Mouse (Mus musculus): Measurements from ENCODE around the gene Rgs3. TPM values are rescaled to one million over a fixed set of nuclear protein-coding genes. Genes with fewer than 3 reads are reported as not detected.
A peak's percentile ranks its signal among the peaks of the same experiment; 100 is the strongest.

Gene Rgs3
- polyA plus RNA-seq, 1 experiment, result 6.4 TPM

- no peak for TF ChIP-seq GATA1 (IDR thresholded peaks at IDR 0.05; ENCODE audit: borderline replicate concordance, low read length)
- no peak for TF ChIP-seq FLI1 (IDR thresholded peaks at IDR 0.05; ENCODE audit: low read length)
- peak overlapping the region; percentile 85 for H3K4me3 ChIP-seq (replicated peaks)
Measured at GRCm38 (mm10) chr4:62674031-62674995, 114.7 kb downstream of the Rgs3 start.

GRCm38 (mm10) chr4:62675394-62675793, 115.7 kb downstream of the Rgs3 start:
- Histone ChIP-seq H3K36me3 (replicated peaks; ENCODE audit: low read length) (no peaks in the 10 kb centered on the region), H3K9me3 (no peaks in the 10 kb centered on the region), H3K4me3 (replicated peaks) (no peak overlapping the region), H3K27me3 (replicated peaks) (peaks cover 84% of the 10 kb centered on the region), H3K4me1 (peaks cover 11% of the 10 kb centered on the region; the same call in 1 of the 2 replicates)
- TF ChIP-seq GATA1 (IDR thresholded peaks at IDR 0.05; ENCODE audit: borderline replicate concordance, low read length) (no peak), FLI1 (IDR thresholded peaks at IDR 0.05; ENCODE audit: low read length) (no peak)

More at GRCm38 (mm10) chr4:62674031-62674995, 114.7 kb downstream of the Rgs3 start:
- H3K4me1 ChIP-seq, result peaks cover 11% of the 10 kb centered on the region; the same call in 1 of the 2 replicates
- no peaks in the 10 kb centered on the region for H3K36me3 ChIP-seq (replicated peaks; ENCODE audit: low read length)
- H3K9me3 ChIP-seq, result no peaks in the 10 kb centered on the region
- peaks cover 89% of the 10 kb centered on the region for H3K27me3 ChIP-seq (replicated peaks)

GRCm38 (mm10) chr4:62677047-62677737, 117.5 kb downstream of the Rgs3 start:
- H3K4me1 ChIP-seq, result peaks cover 22% of the 10 kb centered on the region
- H3K9me3 ChIP-seq, result no peaks in the 10 kb centered on the region
- no peak for TF ChIP-seq FLI1 (IDR thresholded peaks at IDR 0.05; ENCODE audit: low read length)
- TF ChIP-seq GATA1 (IDR thresholded peaks at IDR 0.05; ENCODE audit: borderline replicate concordance, low read length), result no peak
- H3K36me3 ChIP-seq (replicated peaks; ENCODE audit: low read length), result no peaks in the 10 kb centered on the region
- H3K4me3 ChIP-seq (replicated peaks), result no peak overlapping the region
- H3K27me3 ChIP-seq (replicated peaks), result peaks cover 85% of the 10 kb centered on the region

GRCm38 (mm10) chr4:62679157-62679556, 119.5 kb downstream of the Rgs3 start:
- TF ChIP-seq FLI1 (IDR thresholded peaks at IDR 0.05; ENCODE audit: low read length) (no peak), GATA1 (IDR thresholded peaks at IDR 0.05; ENCODE audit: borderline replicate concordance, low read length) (no peak)
- peaks cover 85% of the 10 kb centered on the region for H3K27me3 ChIP-seq (replicated peaks)
- peaks cover 20% of the 10 kb centered on the region for H3K4me1 ChIP-seq
- H3K36me3 ChIP-seq (replicated peaks; ENCODE audit: low read length), result no peaks in the 10 kb centered on the region
- H3K4me3 ChIP-seq (replicated peaks), result no peak overlapping the region
- no peaks in the 10 kb centered on the region for H3K9me3 ChIP-seq

GRCm38 (mm10) chr4:62681467-62681866, 121.8 kb downstream of the Rgs3 start:
- peak overlapping the region; percentile 42 for H3K4me3 ChIP-seq (replicated peaks)
- TF ChIP-seq GATA1 (IDR thresholded peaks at IDR 0.05; ENCODE audit: borderline replicate concordance, low read length), result no peak
- no peak for TF ChIP-seq FLI1 (IDR thresholded peaks at IDR 0.05; ENCODE audit: low read length)
- no peaks in the 10 kb centered on the region for H3K36me3 ChIP-seq (replicated peaks; ENCODE audit: low read length)
- H3K9me3 ChIP-seq, result no peaks in the 10 kb centered on the region
- peaks cover 83% of the 10 kb centered on the region for H3K27me3 ChIP-seq (replicated peaks)
- H3K4me1 ChIP-seq, result peaks cover 39% of the 10 kb centered on the region

GRCm38 (mm10) chr4:62682371-62682770, 122.7 kb downstream of the Rgs3 start:
- H3K36me3 ChIP-seq (replicated peaks; ENCODE audit: low read length), result no peaks in the 10 kb centered on the region
- H3K4me3 ChIP-seq (replicated peaks), result no peak overlapping the region
- H3K4me1 ChIP-seq, result peaks cover 46% of the 10 kb centered on the region
- no peaks in the 10 kb centered on the region for H3K9me3 ChIP-seq
- H3K27me3 ChIP-seq (replicated peaks), result peaks cover 74% of the 10 kb centered on the region
- TF ChIP-seq FLI1 (IDR thresholded peaks at IDR 0.05; ENCODE audit: low read length), result no peak
- no peak for TF ChIP-seq GATA1 (IDR thresholded peaks at IDR 0.05; ENCODE audit: borderline replicate concordance, low read length)

- Histone ChIP-seq H3K4me3 (replicated peaks) (no peak overlapping the region), H3K4me1 (peaks cover 46% of the 10 kb centered on the region), H3K36me3 (replicated peaks; ENCODE audit: low read length) (no peaks in the 10 kb centered on the region), H3K27me3 (replicated peaks) (peaks cover 69% of the 10 kb centered on the region), H3K9me3 (no peaks in the 10 kb centered on the region)
- TF ChIP-seq GATA1 (IDR thresholded peaks at IDR 0.05; ENCODE audit: borderline replicate concordance, low read length) (no peak), FLI1 (IDR thresholded peaks at IDR 0.05; ENCODE audit: low read length) (no peak)
Measured at GRCm38 (mm10) chr4:62683148-62683547, 123.5 kb downstream of the Rgs3 start.

- H3K27me3 ChIP-seq (replicated peaks), result peaks cover 65% of the 10 kb centered on the region
- no peak overlapping the region for H3K4me3 ChIP-seq (replicated peaks)
- no peak for TF ChIP-seq FLI1 (IDR thresholded peaks at IDR 0.05; ENCODE audit: low read length)
- H3K9me3 ChIP-seq, result no peaks in the 10 kb centered on the region
- H3K36me3 ChIP-seq (replicated peaks; ENCODE audit: low read length), result no peaks in the 10 kb centered on the region
- peaks cover 46% of the 10 kb centered on the region for H3K4me1 ChIP-seq
Measured at GRCm38 (mm10) chr4:62684351-62684750, 124.7 kb downstream of the Rgs3 start.

- Histone ChIP-seq H3K4me3 (replicated peaks) (peak overlapping the region; percentile 65), H3K27me3 (replicated peaks) (peaks cover 64% of the 10 kb centered on the region), H3K9me3 (no peaks in the 10 kb centered on the region), H3K4me1 (peaks cover 46% of the 10 kb centered on the region), H3K36me3 (replicated peaks; ENCODE audit: low read length) (no peaks in the 10 kb centered on the region)
- TF ChIP-seq FLI1 (IDR thresholded peaks at IDR 0.05; ENCODE audit: low read length) (no peak), GATA1 (IDR thresholded peaks at IDR 0.05; ENCODE audit: borderline replicate concordance, low read length) (no peak)
Measured at GRCm38 (mm10) chr4:62685268-62685667, 125.6 kb downstream of the Rgs3 start.

GRCm38 (mm10) chr4:62686769-62687168, 127.1 kb downstream of the Rgs3 start:
- H3K36me3 ChIP-seq (replicated peaks; ENCODE audit: low read length), result no peaks in the 10 kb centered on the region
- H3K27me3 ChIP-seq (replicated peaks), result peaks cover 51% of the 10 kb centered on the region
- H3K4me1 ChIP-seq, result peaks cover 39% of the 10 kb centered on the region
- no peaks in the 10 kb centered on the region for H3K9me3 ChIP-seq
- TF ChIP-seq GATA1 (IDR thresholded peaks at IDR 0.05; ENCODE audit: borderline replicate concordance, low read length) (no peak), FLI1 (IDR thresholded peaks at IDR 0.05; ENCODE audit: low read length) (no peak)
- no peak overlapping the region for H3K4me3 ChIP-seq (replicated peaks)
